Mouse (Mus musculus): ENCODE data around the gene Rpgrip1l.

DNA sequence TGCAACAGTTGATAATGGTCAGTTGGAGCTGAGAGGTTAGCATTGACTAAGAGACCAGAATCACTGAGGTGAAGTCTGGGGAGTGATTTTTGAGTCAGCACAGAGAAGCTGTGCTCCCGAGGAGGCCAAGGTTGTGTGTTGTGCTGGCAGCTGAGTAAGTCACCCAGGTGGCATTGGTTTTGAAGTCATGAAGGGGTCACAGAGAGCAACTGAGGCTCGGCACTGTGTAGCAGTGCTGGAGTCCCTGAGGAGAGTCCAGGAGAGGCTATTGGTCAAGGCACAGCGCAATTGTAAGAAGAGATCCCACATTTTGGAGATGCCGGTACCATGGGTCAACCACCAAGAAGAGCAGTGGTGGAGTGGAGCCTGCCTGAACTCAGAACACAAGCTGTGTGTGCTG, 11.9 kb upstream of the Rpgrip1l start:
- TF ChIP-seq POLR2A (IDR thresholded peaks at IDR 0.05; ENCODE audit: low read depth, low read length) (no peak), ZMIZ1 (IDR thresholded peaks at IDR 0.05; ENCODE audit: low read depth, low read length) (no peak), CTCF (conservative IDR thresholded peaks at IDR 0.05 in 1 of 2, IDR thresholded peaks at IDR 0.05 in 1 of 2; ENCODE audit: low read depth in 2 of 2, low read length in 2 of 2) (no peak), UBTF (IDR thresholded peaks at IDR 0.05; ENCODE audit: low read depth, low read length) (no peak), CHD2 (IDR thresholded peaks at IDR 0.05; ENCODE audit: low read length) (no peak), JUND (conservative IDR thresholded peaks at IDR 0.05; ENCODE audit: low read depth, low read length) (no peak), HCFC1 (IDR thresholded peaks at IDR 0.05; ENCODE audit: low read depth, low read length) (no peak), CHD1 (IDR thresholded peaks at IDR 0.05; ENCODE audit: low read depth, low read length) (no peak), EP300 (IDR thresholded peaks at IDR 0.05; ENCODE audit: low read length) (no peak), ZNF384 (IDR thresholded peaks at IDR 0.05; ENCODE audit: low read depth, low read length) (no peak), RCOR1 (conservative IDR thresholded peaks at IDR 0.05; ENCODE audit: low read depth, low read length) (no peak), TCF12 (IDR thresholded peaks at IDR 0.05; ENCODE audit: low read depth, low read length) (no peak)

Data from CH12.LX (cell line).